Mouse (Mus musculus): ENCODE results near the gene Amn.

DNA sequence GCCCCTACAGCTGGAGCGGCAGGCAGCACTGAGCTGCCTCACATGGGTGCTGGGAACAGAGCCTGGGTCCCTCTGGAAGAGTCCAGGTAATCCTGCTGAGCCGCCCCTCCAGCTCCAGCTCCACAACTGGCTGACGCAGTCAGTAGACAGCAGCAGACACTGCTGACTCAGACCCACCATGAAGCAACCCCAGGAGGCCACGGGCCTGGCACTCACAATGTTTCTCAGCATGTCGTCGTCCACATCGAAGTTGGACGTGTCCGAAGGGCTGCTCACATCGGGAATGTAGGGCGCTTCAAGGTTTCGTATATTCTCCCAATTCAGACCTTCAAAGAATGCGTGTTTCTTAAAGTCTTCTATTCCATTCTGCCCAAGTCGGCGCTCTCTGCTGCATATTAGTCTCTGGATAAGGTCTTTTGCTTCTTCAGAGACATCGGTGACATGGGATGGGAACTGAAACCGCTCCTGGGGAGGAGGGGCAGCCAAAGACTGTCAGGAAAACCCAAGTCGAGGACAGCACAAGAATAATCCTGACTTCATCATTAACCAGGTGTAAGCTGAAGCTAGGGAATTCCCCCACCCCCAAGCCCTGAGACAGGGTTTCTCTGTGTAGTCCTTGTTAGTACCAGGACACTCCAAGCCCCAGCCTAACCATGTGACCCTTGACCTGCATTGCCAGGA lies 55.0 kb downstream of the Amn start:
- TF ChIP-seq GATA1 (IDR thresholded peaks at IDR 0.05; ENCODE audit: borderline replicate concordance, low read length) = no peak
- no peak for TF ChIP-seq CTCF (IDR thresholded peaks at IDR 0.05; ENCODE audit: low read depth, low read length)
- no peak for TF ChIP-seq TAL1 (conservative IDR thresholded peaks at IDR 0.05; ENCODE audit: low read depth, low read length)
- TF ChIP-seq POLR2AphosphoS5 (IDR thresholded peaks at IDR 0.05; ENCODE audit: insufficient replicate concordance, low read depth, low read length) = no peak
- TF ChIP-seq GATA2 (IDR thresholded peaks at IDR 0.05; ENCODE audit: borderline replicate concordance, low read depth, low read length) = no peak
